Mouse (Mus musculus) kidney, embryonic 16.5 days (tissue): Measurements from ENCODE around the gene Rcsd1. TPM values are rescaled to one million over a fixed set of nuclear protein-coding genes. Genes with fewer than 3 reads are reported as not detected.
A peak's percentile ranks its signal among the peaks of the same experiment; 100 is the strongest.

Experiments used
- ATAC-seq: fragments of 200-750 bp; cut with Nextera tagmentation; 2 replicates; pipeline ENCODE4 v1.8.0; 2017; ENCODE audit warnings: moderate TSS enrichment; ENCODE audit not compliant: low FRiP score, low TSS enrichment
- H3K27ac ChIP-seq: fragments of 300-500 bp; sonication (generic); 2 replicates; pipeline ENCODE4 v1.5.1; 2014; ENCODE audit warnings: low read length
- H3K27me3 ChIP-seq: fragments of 300-500 bp; sonication (generic); 2 replicates; pipeline ENCODE4 v1.6.1; 2014; ENCODE audit warnings: low read length, control low read depth, mixed read lengths; ENCODE audit not compliant: insufficient read depth
- H3K36me3 ChIP-seq: fragments of 300-500 bp; sonication (generic); 2 replicates; pipeline ENCODE4 v1.6.1; 2014; ENCODE audit warnings: low read length, control low read depth, mixed read lengths; ENCODE audit not compliant: insufficient read depth
- H3K4me1 ChIP-seq: fragments of 300-500 bp; sonication (generic); 2 replicates; pipeline ENCODE4 v1.6.1; 2014; ENCODE audit warnings: low read length, control low read depth, mixed read lengths; ENCODE audit not compliant: insufficient read depth
- H3K4me2 ChIP-seq: fragments of 300-500 bp; sonication (generic); replicated peaks from 2 replicates; pipeline ENCODE4 v1.6.1; 2014; ENCODE audit warnings: low read depth, low read length
- H3K4me3 ChIP-seq: fragments of 300-500 bp; sonication (generic); 2 replicates; pipeline ENCODE4 v1.5.1; 2014; ENCODE audit warnings: mild to moderate bottlenecking, low read length
- H3K9ac ChIP-seq: fragments of 300-500 bp; sonication (generic); replicated peaks from 2 replicates; pipeline ENCODE4 v1.6.1; 2014; ENCODE audit warnings: low read length
- H3K9me3 ChIP-seq: fragments of 300-500 bp; sonication (generic); 2 replicates; pipeline ENCODE4 v1.6.1; 2016; ENCODE audit warnings: low read length, control low read depth
- WGBS: fragments of 180-500 bp; shearing (Covaris S2); extraction: QIAGEN DNeasy Blood & Tissue Kit; methylation state at CpG from one replicate; pipeline ENCODE4 v1.1.7; 2014; 5-methylcytosine and 5-hydroxymethylcytosine counted together
- polyA plus RNA-seq: library from polyadenylated mRNA; unstranded; fragments of >200 nt; fragmentation: Nextera tagmentation; extraction: Ambion mirVana; gene quantifications from 2 replicates; pipeline ENCODE4 v1.2.1, GENCODE M21; 2015

Gene Rcsd1
- polyA plus RNA-seq, 1 experiment from 2014 or later = 54.9 TPM

DNA sequence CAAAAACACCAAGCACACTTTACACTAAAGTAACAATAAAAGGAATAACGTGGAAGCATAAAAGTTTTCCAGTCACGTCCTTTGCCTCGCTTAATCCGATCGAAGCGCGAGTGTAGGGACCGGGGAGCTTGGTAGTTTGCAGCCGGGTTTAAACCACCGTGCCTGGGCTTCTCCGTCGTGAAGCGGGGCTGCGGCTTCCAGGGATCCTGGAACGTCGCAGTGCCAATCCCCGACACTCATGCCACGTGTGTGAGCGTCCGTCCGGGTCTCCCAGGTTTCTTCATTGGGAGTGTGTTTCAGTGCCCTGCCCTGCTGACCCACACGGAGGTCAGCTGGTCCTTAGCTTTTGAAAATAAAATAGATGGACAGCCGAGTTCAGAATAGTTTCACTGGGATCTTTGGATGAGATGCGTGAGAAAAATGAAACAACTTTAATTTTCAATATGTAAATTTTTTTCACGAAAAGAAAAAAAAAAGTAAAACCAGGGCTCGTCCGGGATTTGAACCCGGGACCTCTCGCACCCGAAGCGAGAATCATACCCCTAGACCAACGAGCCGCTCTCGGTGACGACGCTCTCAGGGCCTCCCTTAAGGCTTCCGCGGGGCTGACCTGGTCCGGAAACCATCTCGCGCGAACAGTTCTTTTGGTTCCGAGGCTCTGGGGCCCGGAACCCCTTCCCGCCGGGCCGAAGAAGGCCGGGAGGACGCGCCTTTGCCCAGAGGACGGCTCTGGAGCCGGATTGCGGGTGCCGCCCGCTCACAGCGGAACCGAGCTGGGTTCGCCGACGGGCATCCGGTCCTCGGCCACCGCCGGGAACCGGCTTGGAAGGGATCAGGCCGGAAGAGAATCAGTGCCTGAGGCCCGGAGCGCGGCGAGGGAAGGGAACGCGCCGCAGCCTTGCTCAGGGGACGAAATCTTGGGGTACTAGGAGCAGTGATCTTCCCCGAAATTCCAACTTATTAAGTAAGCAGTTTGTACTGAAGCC, 67.5 kb downstream of the Rcsd1 start:
- Histone ChIP-seq H3K27ac (peak overlapping the region; percentile 97), H3K4me3 (peak overlapping the region; percentile 92), H3K27me3 (no peaks in the 10 kb centered on the region), H3K9me3 (no peaks in the 10 kb centered on the region), H3K4me2 (peak overlapping the region; percentile 76), H3K36me3 (no peaks in the 10 kb centered on the region), H3K9ac (peak overlapping the region; percentile 95), H3K4me1 (no peaks in the 10 kb centered on the region)
- peak; percentile 87 for ATAC-seq
- whole genome bisulfite sequencing = under 1% methylated on average over 75 of the region's 75 CpGs

- Histone ChIP-seq H3K27me3 (no peaks in the 10 kb centered on the region), H3K9ac (peak overlapping the region; percentile 95), H3K4me3 (peak overlapping the region; percentile 92), H3K36me3 (no peaks in the 10 kb centered on the region), H3K4me1 (peaks cover 2% of the 10 kb centered on the region), H3K27ac (no peak overlapping the region), H3K4me2 (peak overlapping the region; percentile 76), H3K9me3 (no peaks in the 10 kb centered on the region)
- peak; percentile 66; the same call in 1 of the 2 replicates for ATAC-seq
- WGBS = 6% methylated on average over 16 of the region's 16 CpGs
Observed at GRCm38 (mm10) chr1:165641271-165641771, 68.2 kb downstream of the Rcsd1 start.

DNA sequence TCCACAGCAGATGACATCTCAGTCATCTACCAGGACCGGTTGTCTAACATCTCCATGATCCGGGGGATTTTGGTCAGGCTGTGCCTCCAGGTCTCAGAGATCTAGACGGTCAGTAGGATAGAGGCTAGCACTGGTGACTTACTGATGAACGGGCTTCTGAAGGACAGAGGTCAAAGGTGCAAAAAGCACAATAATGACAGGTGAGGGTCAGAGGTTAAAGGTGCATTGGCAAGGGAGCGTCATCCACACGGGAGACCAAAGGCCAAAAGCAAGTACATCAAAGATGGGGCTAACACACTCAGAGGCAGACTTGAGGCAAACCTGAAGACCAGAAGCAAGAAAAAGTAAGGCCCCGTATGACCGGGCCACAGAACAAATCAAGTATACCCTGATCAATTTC, 73.3 kb downstream of the Rcsd1 start:
- Histone ChIP-seq H3K4me1 (peaks cover 35% of the 10 kb centered on the region), H3K4me2 (no peak overlapping the region), H3K9ac (no peak overlapping the region), H3K27me3 (no peaks in the 10 kb centered on the region), H3K27ac (peak overlapping the region; percentile 30; the same call in 1 of the 2 replicates), H3K36me3 (no peaks in the 10 kb centered on the region), H3K4me3 (no peak overlapping the region), H3K9me3 (no peaks in the 10 kb centered on the region)
- ATAC-seq = no peak
- 68% methylated on average over 8 of the region's 8 CpGs for WGBS

GRCm38 (mm10) chr1:165635055-165635897, 74.3 kb downstream of the Rcsd1 start:
- Histone ChIP-seq H3K9ac (peak overlapping the region; percentile 89), H3K4me3 (peak overlapping the region; percentile 67), H3K4me2 (peak overlapping the region; percentile 87), H3K9me3 (no peaks in the 10 kb centered on the region), H3K4me1 (peaks cover 43% of the 10 kb centered on the region), H3K27me3 (no peaks in the 10 kb centered on the region), H3K27ac (peak overlapping the region; percentile 97), H3K36me3 (no peaks in the 10 kb centered on the region)
- ATAC-seq = no peak; the same call in 1 of the 2 replicates
- WGBS = 20% methylated on average over 17 of the region's 17 CpGs

DNA sequence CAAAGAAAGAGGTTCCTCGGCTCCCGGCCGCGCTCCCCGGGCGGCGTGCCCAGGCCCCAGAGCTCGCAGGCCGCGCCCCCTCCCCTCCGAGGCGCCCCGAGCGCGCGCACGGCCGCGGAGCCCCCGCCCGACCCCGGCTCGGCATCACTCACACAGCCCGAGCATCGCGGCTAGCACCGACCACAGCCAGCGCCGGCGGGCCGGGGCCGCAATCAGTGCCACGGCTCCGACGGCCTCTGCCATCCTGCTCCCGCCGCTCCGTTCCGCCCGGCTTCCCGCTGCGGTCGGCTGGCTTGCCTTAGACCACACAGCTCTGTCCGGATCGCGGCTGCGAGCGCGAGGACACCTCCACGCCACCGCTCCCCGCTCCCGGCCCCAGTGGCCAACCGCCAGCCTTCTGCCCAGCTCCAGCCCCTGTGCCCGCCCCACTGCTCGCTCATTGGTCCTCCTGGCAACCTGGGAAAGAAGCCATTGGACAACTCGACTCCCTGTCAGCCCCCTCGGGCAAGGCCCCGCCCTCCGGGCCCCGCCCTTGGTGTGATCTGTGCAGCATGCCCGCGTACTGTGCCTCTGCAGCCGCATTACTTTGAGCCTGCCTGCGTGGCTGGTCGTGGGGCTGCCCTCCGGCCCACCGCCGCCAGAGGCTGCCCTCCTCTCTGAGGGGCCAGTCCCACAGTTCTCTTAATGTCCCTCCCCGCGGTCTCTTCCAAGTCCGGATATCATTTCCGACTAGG, 75.2 kb downstream of the Rcsd1 start, which contains the start of gene Mpzl1:
Mpzl1 (minus strand) TSS at position 388 of the 734 bp plus-strand sequence.
- H3K4me2 ChIP-seq = peak within 1 kb of the TSS; percentile 87
- H3K9me3 ChIP-seq = no peaks in the 10 kb centered on the region
- no peaks in the 10 kb centered on the region for H3K27me3 ChIP-seq
- peak within 1 kb of the TSS; percentile 67 for H3K4me3 ChIP-seq
- WGBS = under 1% methylated on average over 50 of the region's 73 CpGs
- peaks cover 53% of the 10 kb centered on the region for H3K4me1 ChIP-seq
- H3K36me3 ChIP-seq = no peaks in the 10 kb centered on the region
- H3K27ac ChIP-seq = peak within 1 kb of the TSS; percentile 97
- H3K9ac ChIP-seq = peak within 1 kb of the TSS; percentile 89
- peak; percentile 99 for ATAC-seq

- H3K27ac ChIP-seq = peak overlapping the region; percentile 97
- peaks cover 58% of the 10 kb centered on the region for H3K4me1 ChIP-seq
- peak overlapping the region; percentile 87 for H3K4me2 ChIP-seq
- under 1% methylated on average over 12 of the region's 12 CpGs for WGBS
- peak overlapping the region; percentile 67 for H3K4me3 ChIP-seq
- no peaks in the 10 kb centered on the region for H3K9me3 ChIP-seq
- H3K9ac ChIP-seq = peak overlapping the region; percentile 89
- no peaks in the 10 kb centered on the region for H3K36me3 ChIP-seq
- no peak for ATAC-seq
- H3K27me3 ChIP-seq = no peaks in the 10 kb centered on the region
Observed at GRCm38 (mm10) chr1:165633345-165633744, 76.2 kb downstream of the Rcsd1 start.

GRCm38 (mm10) chr1:165631136-165631535, 78.4 kb downstream of the Rcsd1 start:
- H3K27ac ChIP-seq = no peak overlapping the region
- peak overlapping the region; percentile 21; the same call in 1 of the 2 replicates for H3K4me2 ChIP-seq
- 73% methylated on average over 8 of the region's 8 CpGs for WGBS
- peaks cover 63% of the 10 kb centered on the region for H3K4me1 ChIP-seq
- no peak overlapping the region for H3K4me3 ChIP-seq
- no peaks in the 10 kb centered on the region for H3K27me3 ChIP-seq
- no peak for ATAC-seq
- H3K36me3 ChIP-seq = peaks cover 3% of the 10 kb centered on the region; the same call in 1 of the 2 replicates
- H3K9ac ChIP-seq = no peak overlapping the region
- H3K9me3 ChIP-seq = no peaks in the 10 kb centered on the region

- Histone ChIP-seq H3K4me3 (no peak overlapping the region), H3K9ac (0 out of 2 replicates have a peak overlapping the region, but pooled peaks have one; percentile 6), H3K27me3 (no peaks in the 10 kb centered on the region), H3K36me3 (peaks cover 3% of the 10 kb centered on the region; the same call in 1 of the 2 replicates), H3K4me1 (peaks cover 51% of the 10 kb centered on the region), H3K9me3 (no peaks in the 10 kb centered on the region), H3K27ac (no peak overlapping the region), H3K4me2 (peak overlapping the region; percentile 6)
- WGBS = 38% methylated on average over 8 of the region's 8 CpGs
- no peak for ATAC-seq
Observed at GRCm38 (mm10) chr1:165629975-165630374, 79.6 kb downstream of the Rcsd1 start.

DNA sequence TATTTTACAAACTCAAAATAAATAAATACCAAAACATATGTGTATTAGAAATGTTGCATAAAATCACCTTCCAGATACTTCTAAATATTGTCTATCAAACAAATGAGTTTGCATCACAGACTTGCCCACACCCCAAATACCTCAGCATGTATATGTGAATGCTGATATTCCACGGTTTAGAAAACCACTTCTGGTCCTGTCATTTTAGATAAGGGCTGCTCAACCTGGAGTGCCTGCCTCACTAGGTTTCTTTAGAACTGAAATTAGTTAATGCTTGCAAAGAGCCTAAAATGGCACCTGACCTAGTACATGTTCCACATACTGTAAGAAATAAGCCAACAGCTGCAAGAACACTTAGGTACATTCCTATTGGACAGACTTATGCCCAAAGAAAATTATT, 81.0 kb downstream of the Rcsd1 start:
- H3K4me1 ChIP-seq = peaks cover 48% of the 10 kb centered on the region
- ATAC-seq = no peak
- 76% methylated on average over 1 of the region's 1 CpGs for WGBS

More for the DNA sequence above, 81.0 kb downstream of the Rcsd1 start:
- H3K27me3 ChIP-seq = no peaks in the 10 kb centered on the region
- no peak overlapping the region for H3K9ac ChIP-seq
- no peak overlapping the region for H3K4me3 ChIP-seq
- H3K36me3 ChIP-seq = peaks cover 3% of the 10 kb centered on the region; the same call in 1 of the 2 replicates
- no peak overlapping the region for H3K27ac ChIP-seq
- no peaks in the 10 kb centered on the region for H3K9me3 ChIP-seq
- no peak overlapping the region for H3K4me2 ChIP-seq
